Mouse (Mus musculus): ENCODE data around the gene Prickle1. TPM values are rescaled to one million over a fixed set of nuclear protein-coding genes. Genes with fewer than 3 reads are reported as not detected.
A peak's percentile ranks its signal among the peaks of the same experiment; 100 is the strongest.

The Prickle1 gene
- polyA plus RNA-seq, 1 experiment = 1.9 TPM

DNA sequence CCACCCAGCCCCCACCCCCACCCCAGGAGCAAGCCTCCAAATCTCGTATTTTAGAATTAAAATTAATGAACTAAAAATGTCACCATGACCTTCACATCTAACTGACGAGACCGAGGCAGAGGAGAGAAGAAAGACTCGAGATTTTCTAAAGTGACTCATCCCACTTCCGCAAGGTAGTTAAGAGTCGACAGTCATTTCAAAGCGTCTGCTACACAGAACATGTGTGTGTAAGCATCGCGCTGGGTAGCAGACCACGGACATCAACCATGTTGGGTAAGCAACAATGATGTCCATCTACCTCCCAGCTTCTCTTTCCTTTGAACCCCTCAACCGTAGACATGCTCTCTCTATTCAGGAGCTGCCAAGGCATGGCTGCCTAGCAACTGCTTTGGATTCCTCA, 12.6 kb downstream of the Prickle1 start:
- 86% methylated on average over 11 of the region's 11 CpGs for WGBS

GRCm38 (mm10) chr15:93581736-93582135, 14.0 kb downstream of the Prickle1 start:
- H3K36me3 ChIP-seq (ENCODE audit: control insufficient read depth, insufficient read depth, low read length) = no peaks in the 10 kb centered on the region
- 84% methylated on average over 8 of the region's 8 CpGs for WGBS
- no peak overlapping the region for H3K27ac ChIP-seq (ENCODE audit: insufficient read depth, low read depth, low read length)
- no peaks in the 10 kb centered on the region for H3K4me1 ChIP-seq (ENCODE audit: control insufficient read depth, insufficient read depth, insufficient read length, low read length)
- TF ChIP-seq CTCF (IDR thresholded peaks at IDR 0.05; ENCODE audit: extremely low read depth, insufficient read length, insufficient replicate concordance, low read depth, low read length) = no peak
- TF ChIP-seq POLR2A (IDR thresholded peaks at IDR 0.05; ENCODE audit: low read depth, low read length) = no peak
- no peaks in the 10 kb centered on the region for H3K27me3 ChIP-seq (ENCODE audit: control insufficient read depth, insufficient read depth, low read length)
- no peak overlapping the region for H3K4me3 ChIP-seq (ENCODE audit: low read depth, low read length)

More for the DNA sequence above, 12.6 kb downstream of the Prickle1 start:
- Histone ChIP-seq H3K36me3 (ENCODE audit: control insufficient read depth, insufficient read depth, low read length) (no peaks in the 10 kb centered on the region), H3K4me3 (ENCODE audit: low read depth, low read length) (no peak overlapping the region), H3K4me1 (ENCODE audit: control insufficient read depth, insufficient read depth, insufficient read length, low read length) (no peaks in the 10 kb centered on the region), H3K27me3 (ENCODE audit: control insufficient read depth, insufficient read depth, low read length) (no peaks in the 10 kb centered on the region), H3K27ac (ENCODE audit: insufficient read depth, low read depth, low read length) (no peak overlapping the region)
- TF ChIP-seq CTCF (IDR thresholded peaks at IDR 0.05; ENCODE audit: extremely low read depth, insufficient read length, insufficient replicate concordance, low read depth, low read length) (no peak), POLR2A (IDR thresholded peaks at IDR 0.05; ENCODE audit: low read depth, low read length) (no peak)

DNA sequence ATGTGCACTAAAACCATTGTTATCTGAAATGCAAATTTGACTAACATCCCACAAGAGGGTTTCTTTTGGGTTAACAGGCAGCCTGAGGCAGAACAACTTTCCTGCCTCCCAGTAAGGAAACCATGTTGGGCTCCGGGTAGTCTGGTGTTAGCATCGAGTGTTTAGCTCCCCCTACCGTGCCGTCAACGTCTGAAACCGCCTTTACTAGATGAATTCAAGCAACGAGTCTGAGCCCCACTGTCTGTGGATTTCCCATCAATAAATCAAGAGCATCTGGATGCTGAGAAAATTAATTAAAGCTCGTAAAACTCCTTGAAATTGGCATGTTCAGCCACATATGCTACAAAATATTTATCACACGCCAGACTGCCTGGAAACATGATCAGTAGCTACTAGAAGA, 15.8 kb downstream of the Prickle1 start:
- no peak overlapping the region for H3K4me3 ChIP-seq (ENCODE audit: low read depth, low read length)
- H3K27me3 ChIP-seq (ENCODE audit: control insufficient read depth, insufficient read depth, low read length) = no peaks in the 10 kb centered on the region
- WGBS = 58% methylated on average over 9 of the region's 9 CpGs
- no peak overlapping the region for H3K27ac ChIP-seq (ENCODE audit: insufficient read depth, low read depth, low read length)
- no peak for TF ChIP-seq CTCF (IDR thresholded peaks at IDR 0.05; ENCODE audit: extremely low read depth, insufficient read length, insufficient replicate concordance, low read depth, low read length)
- no peak for TF ChIP-seq POLR2A (IDR thresholded peaks at IDR 0.05; ENCODE audit: low read depth, low read length)
- H3K4me1 ChIP-seq (ENCODE audit: control insufficient read depth, insufficient read depth, insufficient read length, low read length) = no peaks in the 10 kb centered on the region
- H3K36me3 ChIP-seq (ENCODE audit: control insufficient read depth, insufficient read depth, low read length) = no peaks in the 10 kb centered on the region

- 88% methylated on average over 9 of the region's 9 CpGs for WGBS
- Histone ChIP-seq H3K4me3 (ENCODE audit: low read depth, low read length) (no peak overlapping the region), H3K27ac (ENCODE audit: insufficient read depth, low read depth, low read length) (no peak overlapping the region), H3K4me1 (ENCODE audit: control insufficient read depth, insufficient read depth, insufficient read length, low read length) (no peaks in the 10 kb centered on the region), H3K36me3 (ENCODE audit: control insufficient read depth, insufficient read depth, low read length) (no peaks in the 10 kb centered on the region), H3K27me3 (ENCODE audit: control insufficient read depth, insufficient read depth, low read length) (no peaks in the 10 kb centered on the region)
- no peak for TF ChIP-seq POLR2A (IDR thresholded peaks at IDR 0.05; ENCODE audit: low read depth, low read length)
- no peak for TF ChIP-seq CTCF (IDR thresholded peaks at IDR 0.05; ENCODE audit: extremely low read depth, insufficient read length, insufficient replicate concordance, low read depth, low read length)
Observed at GRCm38 (mm10) chr15:93579100-93579499, 16.6 kb downstream of the Prickle1 start.

DNA sequence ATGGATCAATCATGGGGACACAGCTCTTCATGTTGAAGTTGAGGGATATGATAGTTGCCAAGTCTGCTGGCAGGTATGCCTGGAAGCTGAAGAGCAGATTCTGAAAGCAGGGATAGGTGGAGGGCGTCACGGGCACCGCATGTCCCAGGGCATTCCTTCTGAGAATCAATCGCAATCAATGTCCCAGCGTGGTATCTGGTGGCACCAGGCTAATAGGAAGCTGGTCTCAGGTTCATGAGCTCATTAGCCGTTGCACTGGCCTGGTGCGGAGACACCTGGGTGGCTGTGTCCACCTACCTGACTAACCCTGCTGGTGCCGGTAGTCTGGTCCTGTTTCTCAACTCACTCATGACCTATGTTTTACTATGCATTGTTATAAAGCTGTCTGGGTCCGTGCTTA, 19.3 kb downstream of the Prickle1 start:
- WGBS = 79% methylated on average over 9 of the region's 9 CpGs
- no peaks in the 10 kb centered on the region for H3K4me1 ChIP-seq (ENCODE audit: control insufficient read depth, insufficient read depth, insufficient read length, low read length)
- no peak overlapping the region for H3K4me3 ChIP-seq (ENCODE audit: low read depth, low read length)
- no peaks in the 10 kb centered on the region for H3K36me3 ChIP-seq (ENCODE audit: control insufficient read depth, insufficient read depth, low read length)
- H3K27ac ChIP-seq (ENCODE audit: insufficient read depth, low read depth, low read length) = no peak overlapping the region
- TF ChIP-seq POLR2A (IDR thresholded peaks at IDR 0.05; ENCODE audit: low read depth, low read length) (no peak), CTCF (IDR thresholded peaks at IDR 0.05; ENCODE audit: extremely low read depth, insufficient read length, insufficient replicate concordance, low read depth, low read length) (no peak)
- H3K27me3 ChIP-seq (ENCODE audit: control insufficient read depth, insufficient read depth, low read length) = no peaks in the 10 kb centered on the region

GRCm38 (mm10) chr15:93575884-93576283, 19.8 kb downstream of the Prickle1 start:
- Histone ChIP-seq H3K4me1 (ENCODE audit: control insufficient read depth, insufficient read depth, insufficient read length, low read length) (no peaks in the 10 kb centered on the region), H3K4me3 (ENCODE audit: low read depth, low read length) (no peak overlapping the region), H3K36me3 (ENCODE audit: control insufficient read depth, insufficient read depth, low read length) (no peaks in the 10 kb centered on the region), H3K27me3 (ENCODE audit: control insufficient read depth, insufficient read depth, low read length) (no peaks in the 10 kb centered on the region), H3K27ac (ENCODE audit: insufficient read depth, low read depth, low read length) (no peak overlapping the region)
- TF ChIP-seq POLR2A (IDR thresholded peaks at IDR 0.05; ENCODE audit: low read depth, low read length) (no peak), CTCF (IDR thresholded peaks at IDR 0.05; ENCODE audit: extremely low read depth, insufficient read length, insufficient replicate concordance, low read depth, low read length) (peak; percentile 51; the same call in 1 of the 2 replicates)
- 6% methylated on average over 5 of the region's 5 CpGs for WGBS

GRCm38 (mm10) chr15:93572889-93573288, 22.8 kb downstream of the Prickle1 start:
- WGBS = 90% methylated on average over 10 of the region's 10 CpGs
- no peaks in the 10 kb centered on the region for H3K4me1 ChIP-seq (ENCODE audit: control insufficient read depth, insufficient read depth, insufficient read length, low read length)
- no peak for TF ChIP-seq POLR2A (IDR thresholded peaks at IDR 0.05; ENCODE audit: low read depth, low read length)
- no peak for TF ChIP-seq CTCF (IDR thresholded peaks at IDR 0.05; ENCODE audit: extremely low read depth, insufficient read length, insufficient replicate concordance, low read depth, low read length)
- no peaks in the 10 kb centered on the region for H3K36me3 ChIP-seq (ENCODE audit: control insufficient read depth, insufficient read depth, low read length)
- H3K27me3 ChIP-seq (ENCODE audit: control insufficient read depth, insufficient read depth, low read length) = no peaks in the 10 kb centered on the region
- H3K4me3 ChIP-seq (ENCODE audit: low read depth, low read length) = no peak overlapping the region
- no peak overlapping the region for H3K27ac ChIP-seq (ENCODE audit: insufficient read depth, low read depth, low read length)

Measured in small intestine, adult 2 months (tissue).